Mouse (Mus musculus) pancreas, adult 10 weeks (tissue): ENCODE results near the gene Carf. TPM values are rescaled to one million over a fixed set of nuclear protein-coding genes. Genes with fewer than 3 reads are reported as not detected.

Source experiments
- polyA plus RNA-seq: library from polyadenylated mRNA; stranded (reverse); fragments of 350-450 nt; fragmentation: Illumina TruSeq; extraction: RNeasy Lipid Tissue Mini Kit (QIAGEN cat#74804); gene quantifications from one replicate; pipeline ENCODE4 v1.2.3, GENCODE M21; 2015; ENCODE audit warnings: low read depth, low replicate concordance; ENCODE audit not compliant: insufficient read depth

Carf gene
- polyA plus RNA-seq = 1.5 TPM

GRCm38 (mm10) chr1:60098024-60098781 is at the start of gene Carf, which contains the start of gene Wdr12:
Carf (plus strand) TSS chr1:60098247.
Wdr12 (minus strand) TSS chr1:60098645.

GRCm38 (mm10) chr1:60179932-60180783 is 82.1 kb downstream of the Carf start, which contains the start of gene Nbeal1:
Nbeal1 (plus strand) TSS chr1:60180599.

Other genes starting within 250 kb of the Carf start
- 4.3 TPM for gene Fam117b, start 185.2 kb upstream of the Carf start, polyA plus RNA-seq
- gene Ica1l, start 55.1 kb upstream of the Carf start, polyA plus RNA-seq = 0.54 TPM
- gene Wdr12, start 398 bp downstream of the Carf start, polyA plus RNA-seq = 5.1 TPM
- 2.8 TPM for gene Nbeal1, start 82.4 kb downstream of the Carf start, polyA plus RNA-seq
- 7.3 TPM for gene Cyp20a1, start 245.1 kb downstream of the Carf start, polyA plus RNA-seq